In genomic region chr19:42788311-42788710, GRCm38 (mm10) we compare ENCODE assay signal across 14 mouse cellular contexts. TPM values are rescaled to one million over a fixed set of nuclear protein-coding genes. Genes with fewer than 3 reads are reported as not detected.
DNase-seq lines count a peak whose midpoint lies in the region; ATAC-seq and TF ChIP-seq lines count a peak whose summit lies in the region.
"Had no signal": no experiment of that assay in that cellular context is flagged by ENCODE, and none has a peak within 500 bp of the region (broad histone marks: within the 10 kb centered on the region; RNA-seq: fewer than 3 reads in every experiment).

No protein-coding gene starts in this region.

- DNase-seq in embryonic facial prominence, embryonic 14.5 days (ENCODE audit: low spot score) = peak; percentile 27
- no peak for DNase-seq in embryonic facial prominence, embryonic 10.5 days (ENCODE audit: low spot score)
- DNase-seq in kidney, postnatal 36 days = no peak
- peak; percentile 54 for DNase-seq in lung, postnatal 10 days
- no peak for DNase-seq in lung, adult 2 months
- peak; percentile 45 for DNase-seq in mesoderm, embryonic 11.5 days (ENCODE audit: low read depth, low spot score)
- DNase-seq in adipocyte (ENCODE audit: low spot score) = no peak
- DNase-seq: cerebellum, adult 2 months; thymus, adult 2 months had no signal

- H3K9ac ChIP-seq in embryonic facial prominence, embryonic 14.5 days (ENCODE audit: low read depth, low read length) = no peak overlapping the region
- no peak overlapping the region for H3K9ac ChIP-seq in kidney, embryonic 16.5 days (replicated peaks; ENCODE audit: low read length)
- H3K9ac ChIP-seq: limb, embryonic 15.5 days; midbrain, embryonic 15.5 days; neural tube, embryonic 12.5 days had no signal

- H3K36me3 ChIP-seq in embryonic facial prominence, embryonic 14.5 days (ENCODE audit: control insufficient read depth, insufficient read depth, low read length) = no peaks in the 10 kb centered on the region
- no peaks in the 10 kb centered on the region for H3K36me3 ChIP-seq in embryonic facial prominence, embryonic 10.5 days (replicated peaks)
- H3K36me3 ChIP-seq in kidney, embryonic 16.5 days (ENCODE audit: insufficient read depth, low read length) = no peaks in the 10 kb centered on the region
- H3K36me3 ChIP-seq: limb, embryonic 15.5 days; midbrain, embryonic 15.5 days; neural tube, embryonic 12.5 days had no signal

- WGBS in embryonic facial prominence, embryonic 14.5 days = 34% methylated on average over 5 of the region's 5 CpGs
- WGBS in embryonic facial prominence, embryonic 10.5 days = 63% methylated on average over 5 of the region's 5 CpGs
- 26% methylated on average over 5 of the region's 5 CpGs for WGBS in kidney, embryonic 16.5 days
- 22% methylated on average over 5 of the region's 5 CpGs for WGBS in lung, adult 2 months

- TF ChIP-seq CTCF in lung, adult 2 months (IDR thresholded peaks at IDR 0.05; ENCODE audit: insufficient read depth, low read length) = no peak

- no peaks in the 10 kb centered on the region for H3K27me3 ChIP-seq in embryonic facial prominence, embryonic 14.5 days (replicated peaks; ENCODE audit: control insufficient read depth, insufficient read depth, low read length)
- peaks cover 27% of the 10 kb centered on the region for H3K27me3 ChIP-seq in embryonic facial prominence, embryonic 10.5 days (replicated peaks; ENCODE audit: low read depth, poor library complexity, severe bottlenecking)
- H3K27me3 ChIP-seq in kidney, embryonic 16.5 days (ENCODE audit: insufficient read depth, low read length) = peaks cover 4% of the 10 kb centered on the region; the same call in 1 of the 2 replicates
- H3K27me3 ChIP-seq: midbrain, embryonic 15.5 days had no signal

- no peak overlapping the region for H3K27ac ChIP-seq in embryonic facial prominence, embryonic 14.5 days (replicated peaks; ENCODE audit: low read depth, low read length)
- no peak overlapping the region for H3K27ac ChIP-seq in embryonic facial prominence, embryonic 10.5 days (replicated peaks)
- no peak overlapping the region for H3K27ac ChIP-seq in kidney, embryonic 16.5 days (ENCODE audit: low read length)
- H3K27ac ChIP-seq: limb, embryonic 15.5 days; midbrain, embryonic 15.5 days; neural tube, embryonic 12.5 days had no signal

- TF ChIP-seq POLR2A in lung, adult 2 months (IDR thresholded peaks at IDR 0.05; ENCODE audit: borderline replicate concordance, extremely low read depth, low read depth, low read length) = no peak

- H3K4me1 ChIP-seq in embryonic facial prominence, embryonic 14.5 days (ENCODE audit: control insufficient read depth, insufficient read depth, low read length) = no peaks in the 10 kb centered on the region
- H3K4me1 ChIP-seq in embryonic facial prominence, embryonic 10.5 days = peaks cover 33% of the 10 kb centered on the region
- H3K4me1 ChIP-seq in kidney, embryonic 16.5 days (ENCODE audit: insufficient read depth, low read length) = peaks cover 8% of the 10 kb centered on the region; the same call in 1 of the 2 replicates
- no peaks in the 10 kb centered on the region for H3K4me1 ChIP-seq in lung, adult 2 months (ENCODE audit: control insufficient read depth, insufficient read depth, low read length)
- H3K4me1 ChIP-seq: limb, embryonic 15.5 days; neural tube, embryonic 12.5 days had no signal

- H3K9me3 ChIP-seq in embryonic facial prominence, embryonic 14.5 days (ENCODE audit: control insufficient read depth, low read length) = no peaks in the 10 kb centered on the region
- no peaks in the 10 kb centered on the region for H3K9me3 ChIP-seq in embryonic facial prominence, embryonic 10.5 days
- no peaks in the 10 kb centered on the region for H3K9me3 ChIP-seq in kidney, embryonic 16.5 days (ENCODE audit: low read length)
- H3K9me3 ChIP-seq: limb, embryonic 15.5 days; midbrain, embryonic 15.5 days; neural tube, embryonic 12.5 days had no signal

- ATAC-seq in embryonic facial prominence, embryonic 14.5 days (ENCODE audit: low read depth) = peak; percentile 30; the same call in 1 of the 2 replicates
- ATAC-seq in kidney, embryonic 16.5 days (ENCODE audit: low FRiP score, low TSS enrichment) = peak; percentile 31; the same call in 1 of the 2 replicates
- ATAC-seq: midbrain, embryonic 15.5 days had no signal

- no peak overlapping the region for H3K4me2 ChIP-seq in embryonic facial prominence, embryonic 14.5 days (ENCODE audit: low read depth, low read length)
- H3K4me2 ChIP-seq in kidney, embryonic 16.5 days (replicated peaks; ENCODE audit: low read depth, low read length) = no peak overlapping the region
- H3K4me2 ChIP-seq: limb, embryonic 15.5 days; midbrain, embryonic 15.5 days; neural tube, embryonic 12.5 days had no signal

- H3K4me3 ChIP-seq in embryonic facial prominence, embryonic 14.5 days (ENCODE audit: low read depth, low read length) = no peak overlapping the region
- no peak overlapping the region for H3K4me3 ChIP-seq in embryonic facial prominence, embryonic 10.5 days
- H3K4me3 ChIP-seq in kidney, embryonic 16.5 days (ENCODE audit: low read length) = no peak overlapping the region
- H3K4me3 ChIP-seq in lung, adult 2 months (replicated peaks; ENCODE audit: extremely low read depth, low read depth, low read length) = no peak overlapping the region
- H3K4me3 ChIP-seq: erythroblast, embryonic 14.5 days; limb, embryonic 15.5 days; midbrain, embryonic 15.5 days; neural tube, embryonic 12.5 days had no signal

RNA-seq across cellular contexts. Expression of gene Hps1, which starts 8.5 kb away (rescaled TPM):
- polyA plus RNA-seq in embryonic facial prominence, embryonic 14.5 days (2014; fragmentation: Nextera tagmentation; extraction: Ambion mirVana) = 10.7 and 14.5 TPM in 2 replicates
- polyA plus RNA-seq in embryonic facial prominence, embryonic 10.5 days (2016; fragmentation: Nextera tagmentation; extraction: Ambion mirVana) = 20.0 and 21.2 TPM in 2 replicates
- 16.8 and 16.9 TPM in 2 replicates for polyA plus RNA-seq in kidney, embryonic 16.5 days (2015; fragmentation: Nextera tagmentation; extraction: Ambion mirVana)
- polyA plus RNA-seq in lung, adult 2 months (2012; rRNA removed) = 16.6 and 18.9 TPM in 2 replicates

RNA-seq across cellular contexts. Expression of gene Pyroxd2, which starts 35.7 kb away (rescaled TPM):
- polyA plus RNA-seq in embryonic facial prominence, embryonic 14.5 days (2014; fragmentation: Nextera tagmentation; extraction: Ambion mirVana) = 3.5 and 4.4 TPM in 2 replicates
- polyA plus RNA-seq in embryonic facial prominence, embryonic 10.5 days (2016; fragmentation: Nextera tagmentation; extraction: Ambion mirVana) = 1.00 and 1.0 TPM in 2 replicates
- 9.7 and 9.9 TPM in 2 replicates for polyA plus RNA-seq in kidney, embryonic 16.5 days (2015; fragmentation: Nextera tagmentation; extraction: Ambion mirVana)
- polyA plus RNA-seq in lung, adult 2 months (2012; rRNA removed) = 5.0 and 5.4 TPM in 2 replicates

Comparison
In these comparisons a context has a peak if more than half of its experiments do, and no peak if none do; other contexts are left out.
1. DNase-seq: peak in embryonic facial prominence, embryonic 14.5 days (single experiment), lung, postnatal 10 days (single experiment) and mesoderm, embryonic 11.5 days (single experiment); none in embryonic facial prominence, embryonic 10.5 days (single experiment), kidney, postnatal 36 days (0 of 2), lung, adult 2 months (single experiment) and adipocyte (single experiment).